Mouse (Mus musculus) C2C12 (cell line): ENCODE measurements at regions not wholly inside any gene's neighbourhood (a gene's known extent, or its start where the extent isn't known, plus 50 kb on each side); places are given as distances from the start of the nearest gene placed in this dataset.

Experiments used
- CTCF ChIP-seq: IDR thresholded peaks from one replicate; pipeline ENCODE4 v1.5.1; 2011; ENCODE audit not compliant: control insufficient read depth, insufficient read depth, insufficient read length
- MYOD1 ChIP-seq: IDR thresholded peaks from one replicate; pipeline ENCODE4 v1.6.1; 2011; ENCODE audit warnings: low read depth; ENCODE audit not compliant: control insufficient read depth, insufficient read length
- MYOG ChIP-seq: IDR thresholded peaks from one replicate; pipeline ENCODE4 v1.6.1; 2011; ENCODE audit not compliant: control insufficient read depth, insufficient read length; ENCODE audit errors: extremely low read depth

DNA sequence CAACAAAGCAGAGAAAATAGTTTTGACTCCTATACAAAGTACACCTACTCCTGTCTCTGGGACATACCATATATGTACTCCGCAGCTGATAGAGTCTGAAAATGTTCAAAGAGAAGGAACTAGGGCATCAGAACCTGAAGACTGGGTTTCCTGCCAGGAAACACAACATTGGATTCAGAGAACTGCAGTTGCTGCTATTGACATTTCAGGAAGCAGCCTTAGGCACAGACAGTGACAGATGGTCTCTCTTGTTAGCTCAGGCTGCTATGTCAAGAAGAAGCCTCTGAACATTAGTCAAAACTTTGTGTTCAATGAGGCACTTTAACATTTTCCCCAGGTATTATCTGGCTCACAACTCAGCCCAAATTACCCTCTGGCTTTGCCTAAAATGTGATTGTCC is 812.1 kb downstream of the Ryr2 start:
- TF ChIP-seq CTCF (no peak), MYOD1 (no peak), MYOG (no peak)
